In the genomic region with DNA sequence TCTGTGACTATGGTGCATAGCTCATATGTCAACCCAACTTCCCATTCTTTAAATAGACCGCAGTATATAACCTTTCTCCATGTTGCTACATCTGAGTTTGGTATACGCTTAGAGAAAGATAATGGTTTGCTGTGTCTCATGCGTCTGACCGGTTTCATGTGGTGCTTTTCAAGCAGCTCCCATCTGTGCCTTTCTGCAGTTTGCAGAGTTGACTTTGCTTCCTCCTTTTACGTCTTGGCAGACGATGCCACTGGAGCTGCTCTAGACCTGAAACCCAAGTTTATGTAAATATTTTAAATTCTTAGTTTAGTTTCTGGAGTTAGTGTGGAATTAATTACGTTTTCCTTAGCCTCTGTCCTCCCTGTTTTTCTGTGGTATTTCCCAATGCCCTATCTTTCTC, we compare ENCODE assay signal across 21 mouse cellular contexts. TPM values are rescaled to one million over a fixed set of nuclear protein-coding genes. Genes with fewer than 3 reads are reported as not detected.
DNase-seq lines count a peak whose midpoint lies in the region; ATAC-seq lines count a peak whose summit lies in the region.
"Had no signal": no experiment of that assay in that cellular context is flagged by ENCODE, and none has a peak within 500 bp of the region (broad histone marks: within the 10 kb centered on the region; RNA-seq: fewer than 3 reads in every experiment).

No protein-coding gene starts in this region.

- intact Hi-C loops in heart, postnatal 25 days (cut with DNase I), result no loop called here

- DNase-seq in heart, adult 11 months, result peak; percentile 53
- DNase-seq in heart, postnatal 25 days (ENCODE audit: low spot score), result no peak
- no peak for DNase-seq in embryonic facial prominence, embryonic 14.5 days (ENCODE audit: low spot score)
- no peak for DNase-seq in urinary bladder, postnatal 25 days (ENCODE audit: low spot score)
- no peak for DNase-seq in ovary, postnatal 10 days (ENCODE audit: low spot score)
- DNase-seq: cerebellum, adult 2 months; heart, postnatal 10 days; kidney, adult 9 months; layer of hippocampus, adult 9-11 months; liver; lung, postnatal 36 days; right cerebral cortex, postnatal 4 days; thymus, adult 18-20 months; thymus, postnatal 4 days had no signal

- 85% methylated on average over 7 of the region's 7 CpGs for WGBS in midbrain, embryonic 12.5 days
- 90% methylated on average over 7 of the region's 7 CpGs for WGBS in midbrain, embryonic 15.5 days
- 64% methylated on average over 7 of the region's 7 CpGs for WGBS in embryonic facial prominence, embryonic 14.5 days
- 47% methylated on average over 7 of the region's 7 CpGs for WGBS in limb, embryonic 15.5 days

- no peaks in the 10 kb centered on the region for H3K27me3 ChIP-seq in midbrain, embryonic 12.5 days
- no peaks in the 10 kb centered on the region for H3K27me3 ChIP-seq in midbrain, embryonic 15.5 days (replicated peaks)
- H3K27me3 ChIP-seq in embryonic facial prominence, embryonic 14.5 days (replicated peaks; ENCODE audit: control insufficient read depth, insufficient read depth, low read length), result no peaks in the 10 kb centered on the region
- no peaks in the 10 kb centered on the region for H3K27me3 ChIP-seq in limb, embryonic 15.5 days
- H3K27me3 ChIP-seq: embryonic facial prominence, embryonic 12.5 days; hindbrain, embryonic 13.5 days had no signal

- no peak overlapping the region for H3K4me3 ChIP-seq in midbrain, embryonic 12.5 days
- no peak overlapping the region for H3K4me3 ChIP-seq in midbrain, embryonic 15.5 days
- H3K4me3 ChIP-seq in embryonic facial prominence, embryonic 14.5 days (ENCODE audit: low read depth, low read length), result no peak overlapping the region
- no peak overlapping the region for H3K4me3 ChIP-seq in limb, embryonic 15.5 days
- H3K4me3 ChIP-seq: embryonic facial prominence, embryonic 12.5 days; hindbrain, embryonic 13.5 days; left cerebral cortex, adult 2 months; myocyte had no signal

- no peaks in the 10 kb centered on the region for H3K36me3 ChIP-seq in midbrain, embryonic 12.5 days
- H3K36me3 ChIP-seq in midbrain, embryonic 15.5 days (replicated peaks), result no peaks in the 10 kb centered on the region
- no peaks in the 10 kb centered on the region for H3K36me3 ChIP-seq in embryonic facial prominence, embryonic 14.5 days (ENCODE audit: control insufficient read depth, insufficient read depth, low read length)
- no peaks in the 10 kb centered on the region; the same call in 1 of the 2 replicates for H3K36me3 ChIP-seq in limb, embryonic 15.5 days
- H3K36me3 ChIP-seq: embryonic facial prominence, embryonic 12.5 days; hindbrain, embryonic 13.5 days had no signal

- no peaks in the 10 kb centered on the region for H3K9me3 ChIP-seq in midbrain, embryonic 12.5 days
- no peaks in the 10 kb centered on the region for H3K9me3 ChIP-seq in midbrain, embryonic 15.5 days
- no peaks in the 10 kb centered on the region for H3K9me3 ChIP-seq in embryonic facial prominence, embryonic 14.5 days (ENCODE audit: control insufficient read depth, low read length)
- H3K9me3 ChIP-seq in limb, embryonic 15.5 days, result no peaks in the 10 kb centered on the region
- H3K9me3 ChIP-seq: embryonic facial prominence, embryonic 12.5 days; hindbrain, embryonic 13.5 days had no signal

- H3K27ac ChIP-seq in midbrain, embryonic 12.5 days (replicated peaks), result 0 out of 2 replicates have a peak overlapping the region, but pooled peaks have one; percentile 71
- H3K27ac ChIP-seq in midbrain, embryonic 15.5 days, result no peak overlapping the region
- no peak overlapping the region for H3K27ac ChIP-seq in embryonic facial prominence, embryonic 14.5 days (replicated peaks; ENCODE audit: low read depth, low read length)
- H3K27ac ChIP-seq in limb, embryonic 15.5 days, result peak overlapping the region; percentile 17; the same call in 1 of the 2 replicates
- H3K27ac ChIP-seq: hindbrain, embryonic 13.5 days; left cerebral cortex, adult 2 months had no signal

- peaks cover 16% of the 10 kb centered on the region for H3K4me1 ChIP-seq in midbrain, embryonic 12.5 days
- H3K4me1 ChIP-seq in midbrain, embryonic 15.5 days, result peaks cover 10% of the 10 kb centered on the region; the same call in 1 of the 2 replicates
- peaks cover 6% of the 10 kb centered on the region; the same call in 1 of the 2 replicates for H3K4me1 ChIP-seq in embryonic facial prominence, embryonic 14.5 days (ENCODE audit: control insufficient read depth, insufficient read depth, low read length)
- peaks cover 33% of the 10 kb centered on the region for H3K4me1 ChIP-seq in limb, embryonic 15.5 days

- no peak overlapping the region for H3K9ac ChIP-seq in midbrain, embryonic 12.5 days (replicated peaks)
- H3K9ac ChIP-seq in midbrain, embryonic 15.5 days, result no peak overlapping the region
- H3K9ac ChIP-seq in embryonic facial prominence, embryonic 14.5 days (ENCODE audit: low read depth, low read length), result no peak overlapping the region
- no peak overlapping the region for H3K9ac ChIP-seq in limb, embryonic 15.5 days
- H3K9ac ChIP-seq: embryonic facial prominence, embryonic 12.5 days; hindbrain, embryonic 13.5 days had no signal

- ATAC-seq in midbrain, embryonic 12.5 days (ENCODE audit: low FRiP score, low read depth), result no peak
- ATAC-seq in midbrain, embryonic 15.5 days (replicated peaks), result no peak
- ATAC-seq in embryonic facial prominence, embryonic 14.5 days (ENCODE audit: low read depth), result 0 out of 2 replicates have a peak, but pooled peaks have one; percentile 24
- no peak for ATAC-seq in limb, embryonic 15.5 days (ENCODE audit: insufficient number of reproducible peaks, low FRiP score, low TSS enrichment, low read depth)

- H3K4me2 ChIP-seq in midbrain, embryonic 12.5 days (replicated peaks), result no peak overlapping the region; the same call in 1 of the 2 replicates
- H3K4me2 ChIP-seq in midbrain, embryonic 15.5 days, result no peak overlapping the region
- H3K4me2 ChIP-seq in embryonic facial prominence, embryonic 14.5 days (ENCODE audit: low read depth, low read length), result no peak overlapping the region
- no peak overlapping the region for H3K4me2 ChIP-seq in limb, embryonic 15.5 days
- H3K4me2 ChIP-seq: hindbrain, embryonic 13.5 days had no signal

RNA-seq across cellular contexts. Expression of gene Ttc23, which starts 7.5 kb away (rescaled TPM):
- total RNA-seq in heart, postnatal 25 days (2021), result 10 to 100 TPM; 16.6 to 26.1 TPM
- polyA plus RNA-seq in midbrain, embryonic 12.5 days (2016; fragmentation: Nextera tagmentation; extraction: Ambion mirVana), result 26.6 and 28.8 TPM in 2 replicates
- polyA plus RNA-seq in midbrain, embryonic 15.5 days (2015; fragmentation: Nextera tagmentation; extraction: Ambion mirVana), result 7.5 and 7.7 TPM in 2 replicates
- polyA plus RNA-seq in embryonic facial prominence, embryonic 14.5 days (2014; fragmentation: Nextera tagmentation; extraction: Ambion mirVana), result 28.1 and 35.0 TPM in 2 replicates
- polyA plus RNA-seq in limb, embryonic 15.5 days (2015; fragmentation: Nextera tagmentation; extraction: Ambion mirVana), result 32.5 and 34.1 TPM in 2 replicates

RNA-seq across cellular contexts. Expression of gene Lrrc28, which starts 9.6 kb away (rescaled TPM):
- 10 to 100 TPM; 16.2 to 19.3 TPM for total RNA-seq in heart, postnatal 25 days (2021)
- polyA plus RNA-seq in midbrain, embryonic 12.5 days (2016; fragmentation: Nextera tagmentation; extraction: Ambion mirVana), result 28.7 and 29.8 TPM in 2 replicates
- 26.0 and 28.5 TPM in 2 replicates for polyA plus RNA-seq in midbrain, embryonic 15.5 days (2015; fragmentation: Nextera tagmentation; extraction: Ambion mirVana)
- polyA plus RNA-seq in embryonic facial prominence, embryonic 14.5 days (2014; fragmentation: Nextera tagmentation; extraction: Ambion mirVana), result 18.8 and 19.8 TPM in 2 replicates
- polyA plus RNA-seq in limb, embryonic 15.5 days (2015; fragmentation: Nextera tagmentation; extraction: Ambion mirVana), result 24.1 and 24.5 TPM in 2 replicates

Comparison
In these comparisons a context has a peak if more than half of its experiments do, and no peak if none do; other contexts are left out.
1. H3K27ac ChIP-seq: peak in midbrain, embryonic 12.5 days (single experiment) and limb, embryonic 15.5 days (single experiment); none in midbrain, embryonic 15.5 days (single experiment) and embryonic facial prominence, embryonic 14.5 days (single experiment).